In genomic region chr7:109859354-109859753, GRCm38 (mm10) we compare ENCODE assay signal across 20 mouse cellular contexts. TPM values are rescaled to one million over a fixed set of nuclear protein-coding genes. Genes with fewer than 3 reads are reported as not detected.
DNase-seq lines count a peak whose midpoint lies in the region; ATAC-seq and TF ChIP-seq lines count a peak whose summit lies in the region.
"Had no signal": no experiment of that assay in that cellular context is flagged by ENCODE, and none has a peak within 500 bp of the region (broad histone marks: within the 10 kb centered on the region; RNA-seq: fewer than 3 reads in every experiment).

No protein-coding gene starts in this region.

- no peak; the same call in 1 of the 2 replicates for ATAC-seq in heart, embryonic 12.5 days (ENCODE audit: insufficient number of reproducible peaks, low FRiP score)
- peak; percentile 60; the same call in 1 of the 2 replicates for ATAC-seq in lung, embryonic 14.5 days (ENCODE audit: insufficient read depth)
- peak; percentile 72; the same call in 1 of the 2 replicates for ATAC-seq in stomach, embryonic 16.5 days (ENCODE audit: insufficient read depth, low FRiP score)
- no peak for ATAC-seq in forebrain, postnatal 0 days
- ATAC-seq: activated CD4-positive, CD25-positive, alpha-beta regulatory T cell, adult 4 months; forebrain, embryonic 16.5 days; liver, embryonic 12.5 days; Patski had no signal

- no peaks in the 10 kb centered on the region for H3K36me3 ChIP-seq in heart, embryonic 12.5 days
- H3K36me3 ChIP-seq in lung, embryonic 14.5 days (ENCODE audit: insufficient read depth), result no peaks in the 10 kb centered on the region
- peaks cover 0 to 19% of the 10 kb centered on the region in 2 experiments; a peak in 2 of 4 replicates for H3K36me3 ChIP-seq in MEL (ENCODE audit: control insufficient read depth in 1 of 2, insufficient read depth in 2 of 2, low read length in 2 of 2)
- no peaks in the 10 kb centered on the region for H3K36me3 ChIP-seq in stomach, embryonic 16.5 days (ENCODE audit: control insufficient read depth, insufficient read depth, low read length)
- no peaks in the 10 kb centered on the region for H3K36me3 ChIP-seq in forebrain, postnatal 0 days (ENCODE audit: insufficient read depth)
- H3K36me3 ChIP-seq: embryonic facial prominence, embryonic 12.5 days; limb, embryonic 10.5 days; liver, embryonic 12.5 days had no signal

- TF ChIP-seq RAD21 in MEL (IDR thresholded peaks at IDR 0.05; ENCODE audit: low read depth, low read length), result no peak

- no peak overlapping the region for H3K4me2 ChIP-seq in heart, embryonic 12.5 days
- no peak overlapping the region for H3K4me2 ChIP-seq in lung, embryonic 14.5 days
- H3K4me2 ChIP-seq in stomach, embryonic 16.5 days (ENCODE audit: low read depth, low read length), result no peak overlapping the region
- no peak overlapping the region for H3K4me2 ChIP-seq in forebrain, postnatal 0 days (ENCODE audit: low read depth)
- H3K4me2 ChIP-seq: embryonic facial prominence, embryonic 12.5 days; hindbrain, embryonic 14.5 days; liver, embryonic 12.5 days had no signal

- H3K9me3 ChIP-seq in heart, embryonic 12.5 days (replicated peaks), result no peaks in the 10 kb centered on the region
- no peaks in the 10 kb centered on the region for H3K9me3 ChIP-seq in lung, embryonic 14.5 days (ENCODE audit: low read depth, low read length)
- H3K9me3 ChIP-seq in MEL (replicated peaks; ENCODE audit: insufficient read depth, low read length), result no peaks in the 10 kb centered on the region
- no peaks in the 10 kb centered on the region for H3K9me3 ChIP-seq in stomach, embryonic 16.5 days (replicated peaks; ENCODE audit: control insufficient read depth, low read length)
- no peaks in the 10 kb centered on the region for H3K9me3 ChIP-seq in forebrain, postnatal 0 days (ENCODE audit: low read length)
- H3K9me3 ChIP-seq: embryonic facial prominence, embryonic 12.5 days; limb, embryonic 10.5 days; liver, embryonic 12.5 days had no signal

- peaks cover 9% of the 10 kb centered on the region for H3K27me3 ChIP-seq in heart, embryonic 12.5 days (replicated peaks)
- H3K27me3 ChIP-seq in lung, embryonic 14.5 days (ENCODE audit: insufficient read depth, low read length), result peaks cover 3% of the 10 kb centered on the region; the same call in 1 of the 2 replicates
- peaks cover under 1 to 1% of the 10 kb centered on the region in 2 experiments; a peak in 2 of 4 replicates for H3K27me3 ChIP-seq in MEL (ENCODE audit: control insufficient read depth in 1 of 2, insufficient read depth in 2 of 2, low read length in 2 of 2)
- H3K27me3 ChIP-seq in stomach, embryonic 16.5 days (ENCODE audit: control insufficient read depth, insufficient read depth, low read length), result peaks cover 5% of the 10 kb centered on the region; the same call in 1 of the 2 replicates
- H3K27me3 ChIP-seq in forebrain, postnatal 0 days (ENCODE audit: insufficient read depth, low read length), result peaks cover 6% of the 10 kb centered on the region; the same call in 1 of the 2 replicates

- no peaks in the 10 kb centered on the region for H3K79me2 ChIP-seq in MEL (ENCODE audit: control insufficient read depth, insufficient read depth, low read length, poor library complexity)

- no peak overlapping the region for H3K4me3 ChIP-seq in heart, embryonic 12.5 days
- no peak overlapping the region for H3K4me3 ChIP-seq in lung, embryonic 14.5 days (ENCODE audit: low read depth, low read length)
- peak overlapping the region; percentile 45 to 57 for H3K4me3 ChIP-seq in MEL (ENCODE audit: control insufficient read depth in 1 of 2, insufficient read depth in 1 of 2, low read depth in 2 of 2, low read length in 2 of 2)
- H3K4me3 ChIP-seq in stomach, embryonic 16.5 days (replicated peaks; ENCODE audit: low read length), result no peak overlapping the region
- H3K4me3 ChIP-seq in forebrain, postnatal 0 days (ENCODE audit: low read depth, low read length), result no peak overlapping the region
- H3K4me3 ChIP-seq: embryonic facial prominence, embryonic 12.5 days; left cerebral cortex, adult 2 months; limb, embryonic 10.5 days; liver, embryonic 12.5 days had no signal

- TF ChIP-seq CTCF in lung, embryonic 14.5 days (IDR thresholded peaks at IDR 0.05; ENCODE audit: low read depth), result no peak
- no peak for TF ChIP-seq CTCF in MEL (IDR thresholded peaks at IDR 0.05 in 2 of 3, conservative IDR thresholded peaks at IDR 0.05 in 1 of 3; ENCODE audit: control insufficient read depth in 1 of 3, insufficient read depth in 1 of 3, low read depth in 2 of 3, low read length in 3 of 3, poor library complexity in 1 of 3, severe bottlenecking in 1 of 3)
- TF ChIP-seq CTCF in forebrain, postnatal 0 days (IDR thresholded peaks at IDR 0.05; ENCODE audit: low read depth), result no peak

- peak; percentile 19 to 41; a peak in 1 of 4 replicates for TF ChIP-seq EP300 in MEL (IDR thresholded peaks at IDR 0.05; ENCODE audit: low read depth in 1 of 2, low read length in 2 of 2)

- H3K9ac ChIP-seq in heart, embryonic 12.5 days, result no peak overlapping the region
- no peak overlapping the region for H3K9ac ChIP-seq in lung, embryonic 14.5 days
- H3K9ac ChIP-seq in MEL (ENCODE audit: control insufficient read depth, low read depth, low read length, poor library complexity, severe bottlenecking), result peak overlapping the region; percentile 65
- H3K9ac ChIP-seq in stomach, embryonic 16.5 days (ENCODE audit: low read length), result no peak overlapping the region
- H3K9ac ChIP-seq in forebrain, postnatal 0 days, result no peak overlapping the region
- H3K9ac ChIP-seq: embryonic facial prominence, embryonic 12.5 days; hindbrain, embryonic 14.5 days; liver, embryonic 12.5 days had no signal

- TF ChIP-seq POLR2A in MEL (IDR thresholded peaks at IDR 0.05; ENCODE audit: control insufficient read depth in 1 of 2, insufficient read depth in 1 of 2, low read depth in 1 of 2, low read length in 2 of 2, poor library complexity in 1 of 2), result no peak

- H3K27ac ChIP-seq in heart, embryonic 12.5 days (ENCODE audit: poor library complexity, severe bottlenecking), result peak overlapping the region; percentile 10; the same call in 1 of the 2 replicates
- H3K27ac ChIP-seq in lung, embryonic 14.5 days (ENCODE audit: low read depth), result no peak overlapping the region
- H3K27ac ChIP-seq in MEL (ENCODE audit: control insufficient read depth, low read depth, low read length), result peak overlapping the region; percentile 81
- H3K27ac ChIP-seq in stomach, embryonic 16.5 days (ENCODE audit: low read length), result no peak overlapping the region
- H3K27ac ChIP-seq in forebrain, postnatal 0 days (ENCODE audit: low read depth, low read length), result no peak overlapping the region
- H3K27ac ChIP-seq: embryonic facial prominence, embryonic 12.5 days; hindbrain, embryonic 14.5 days; left cerebral cortex, adult 2 months; limb, embryonic 10.5 days; liver, embryonic 12.5 days had no signal

- H3K4me1 ChIP-seq in heart, embryonic 12.5 days (replicated peaks), result peaks cover 37% of the 10 kb centered on the region
- peaks cover 5% of the 10 kb centered on the region; the same call in 1 of the 2 replicates for H3K4me1 ChIP-seq in lung, embryonic 14.5 days (ENCODE audit: insufficient read depth)
- peaks cover 12 to 33% of the 10 kb centered on the region in 2 experiments for H3K4me1 ChIP-seq in MEL (ENCODE audit: control insufficient read depth in 1 of 2, insufficient read depth in 2 of 2, low read length in 2 of 2)
- no peaks in the 10 kb centered on the region for H3K4me1 ChIP-seq in stomach, embryonic 16.5 days (ENCODE audit: control insufficient read depth, insufficient read depth, low read length)
- H3K4me1 ChIP-seq in forebrain, postnatal 0 days (ENCODE audit: insufficient read depth), result no peaks in the 10 kb centered on the region
- H3K4me1 ChIP-seq: embryonic facial prominence, embryonic 12.5 days; limb, embryonic 10.5 days had no signal

- 9% methylated on average over 6 of the region's 6 CpGs for WGBS in heart, embryonic 12.5 days
- 12% methylated on average over 6 of the region's 6 CpGs for WGBS in lung, embryonic 14.5 days
- WGBS in stomach, embryonic 16.5 days, result 35% methylated on average over 6 of the region's 6 CpGs
- 61% methylated on average over 6 of the region's 6 CpGs for WGBS in forebrain, postnatal 0 days

- DNase-seq in heart, adult 9 months (ENCODE audit: low spot score in 2 of 2), result no peak
- peak; percentile 44 for DNase-seq in lung, embryonic 14.5 days
- no peak for DNase-seq in lung, postnatal 10 days
- peak; percentile 74 for DNase-seq in MEL (ENCODE audit: low read depth, low spot score)
- DNase-seq in forebrain, postnatal 0 days, result no peak
- DNase-seq: cerebellum, adult 9-10 months; kidney, adult 11 months; kidney, postnatal 14 days; right cerebral cortex, adult 18-20 months had no signal

TF ChIP-seq in MEL, 35 proteins besides CTCF, POLR2A, EP300 and RAD21 (continues in another document):
- 0 out of 2 replicates have a peak, but pooled peaks have one; percentile 28 for TF ChIP-seq JUND (IDR thresholded peaks at IDR 0.05; ENCODE audit: low read depth, low read length)
- TF ChIP-seq MYC (IDR thresholded peaks at IDR 0.05; ENCODE audit: low read depth, low read length), result peak; percentile 87
- 0 out of 2 replicates have a peak, but pooled peaks have one; percentile 4 for TF ChIP-seq ZKSCAN1 (IDR thresholded peaks at IDR 0.05; ENCODE audit: low read depth, low read length)
- TF ChIP-seq USF1 (IDR thresholded peaks at IDR 0.05; ENCODE audit: low read depth, low read length), result peak; percentile 94
- TF ChIP-seq CHD1 (IDR thresholded peaks at IDR 0.05; ENCODE audit: low read depth, low read length), result no peak
- no peak for TF ChIP-seq POLR2AphosphoS2 (IDR thresholded peaks at IDR 0.05; ENCODE audit: low read length)
- TF ChIP-seq SIN3A (IDR thresholded peaks at IDR 0.05; ENCODE audit: low read length), result peak; percentile 51
- TF ChIP-seq BHLHE40 (IDR thresholded peaks at IDR 0.05; ENCODE audit: borderline replicate concordance, low read depth, low read length), result peak; percentile 97
- 0 out of 2 replicates have a peak, but pooled peaks have one; percentile 16 for TF ChIP-seq ETS1 (IDR thresholded peaks at IDR 0.05; ENCODE audit: low read depth, low read length)
- TF ChIP-seq USF2 (IDR thresholded peaks at IDR 0.05; ENCODE audit: borderline replicate concordance in 1 of 2, insufficient read depth in 1 of 2, low read depth in 1 of 2, low read length in 2 of 2), result peak in 1 of 2 experiments; percentile 68; a peak in 3 of 4 replicates
- TF ChIP-seq GATA1 (IDR thresholded peaks at IDR 0.05; ENCODE audit: low read depth, low read length), result peak; percentile 55; the same call in 1 of the 2 replicates

RNA-seq across cellular contexts. Expression of gene Scube2, which starts 6.1 kb away (rescaled TPM):
- polyA plus RNA-seq in heart, embryonic 12.5 days (2016; fragmentation: Nextera tagmentation; extraction: Ambion mirVana), result 9.3 and 10.1 TPM in 2 replicates
- polyA plus RNA-seq in lung, embryonic 14.5 days (2014; fragmentation: Nextera tagmentation; extraction: Ambion mirVana), result 1.3 and 2.0 TPM in 2 replicates
- 0.16 and 0.27 TPM in 2 replicates for total RNA-seq in MEL (2012; rRNA removed)
- under 1 TPM in 1 of 2 experiments, not detected in 1; 0.67 TPM for polyA plus RNA-seq in MEL (2012; ENCODE audit: insufficient read depth in 1 of 2, insufficient read length in 2 of 2, low read depth in 1 of 2, low replicate concordance in 2 of 2, missing spikeins in 1 of 2)
- 1.8 and 1.9 TPM in 2 replicates for polyA plus RNA-seq in stomach, embryonic 16.5 days (2015; fragmentation: Nextera tagmentation; extraction: Ambion mirVana)
- 1.8 TPM in 2 replicates for total RNA-seq in forebrain, postnatal 0 days (2014; rRNA removed)
- polyA plus RNA-seq in forebrain, postnatal 0 days (2015; fragmentation: Nextera tagmentation; extraction: Ambion mirVana), result 0.78 and 1.6 TPM in 2 replicates
- polyA plus RNA-seq: Patski; thymus, postnatal 0 days had no signal

Comparison
In these comparisons a context has a peak if more than half of its experiments do, and no peak if none do; other contexts are left out.
1. DNase-seq: peak in lung, embryonic 14.5 days (single experiment) and MEL (single experiment); none in heart, adult 9 months (0 of 2), lung, postnatal 10 days (single experiment) and forebrain, postnatal 0 days (single experiment).
2. ATAC-seq: peak in lung, embryonic 14.5 days (single experiment) and stomach, embryonic 16.5 days (single experiment); none in heart, embryonic 12.5 days (single experiment) and forebrain, postnatal 0 days (single experiment).
3. H3K27ac ChIP-seq: peak in heart, embryonic 12.5 days (single experiment) and MEL (single experiment); none in lung, embryonic 14.5 days (single experiment), stomach, embryonic 16.5 days (single experiment) and forebrain, postnatal 0 days (single experiment).
4. H3K4me3 ChIP-seq: peak in MEL (2 of 2); none in heart, embryonic 12.5 days (single experiment), lung, embryonic 14.5 days (single experiment), stomach, embryonic 16.5 days (single experiment) and forebrain, postnatal 0 days (single experiment).